Mouse (Mus musculus): Measurements from ENCODE around the gene Gm20716. TPM values are rescaled to one million over a fixed set of nuclear protein-coding genes. Genes with fewer than 3 reads are reported as not detected.
A peak's percentile ranks its signal among the peaks of the same experiment; 100 is the strongest.

The Gm20716 gene
- total and polyA plus RNA-seq, 3 experiments = 24.4 to 29.4 TPM; not detected in 1

GRCm38 (mm10) chr2:168213788-168214397 is 16.3 kb downstream of the Gm20716 start:
- H3K36me3 ChIP-seq (ENCODE audit: control insufficient read depth in 1 of 2, insufficient read depth in 2 of 2, low read length in 2 of 2) = peaks cover 0 to 35% of the 10 kb centered on the region in 2 experiments; a peak in 3 of 4 replicates
- H3K27me3 ChIP-seq (ENCODE audit: control insufficient read depth in 1 of 2, insufficient read depth in 2 of 2, low read length in 2 of 2) = no peaks in the 10 kb centered on the region
- no peak overlapping the region for H3K27ac ChIP-seq (ENCODE audit: control insufficient read depth, low read depth, low read length)
- TF ChIP-seq CTCF (IDR thresholded peaks at IDR 0.05 in 2 of 3, conservative IDR thresholded peaks at IDR 0.05 in 1 of 3; ENCODE audit: control insufficient read depth in 1 of 3, insufficient read depth in 1 of 3, low read depth in 2 of 3, low read length in 3 of 3, poor library complexity in 1 of 3, severe bottlenecking in 1 of 3) (peak in 2 of 3 experiments; percentile 7 to 11; a peak in 1 of 6 replicates), USF2 (IDR thresholded peaks at IDR 0.05; ENCODE audit: borderline replicate concordance in 1 of 2, insufficient read depth in 1 of 2, low read depth in 1 of 2, low read length in 2 of 2) (no peak), ZKSCAN1 (IDR thresholded peaks at IDR 0.05; ENCODE audit: low read depth, low read length) (no peak), GABPA (IDR thresholded peaks at IDR 0.05; ENCODE audit: low read depth, low read length) (no peak), POLR2AphosphoS5 (IDR thresholded peaks at IDR 0.05; ENCODE audit: borderline replicate concordance, low read depth, low read length) (no peak)
- no peaks in the 10 kb centered on the region for H3K9me3 ChIP-seq (replicated peaks; ENCODE audit: insufficient read depth, low read length)
- H3K4me3 ChIP-seq (ENCODE audit: control insufficient read depth in 1 of 2, insufficient read depth in 1 of 2, low read depth in 2 of 2, low read length in 2 of 2) = no peak overlapping the region
- DNase-seq (ENCODE audit: low read depth, low spot score) = no peak
- no peaks in the 10 kb centered on the region for H3K79me2 ChIP-seq (ENCODE audit: control insufficient read depth, insufficient read depth, low read length, poor library complexity)
- H3K9ac ChIP-seq (ENCODE audit: control insufficient read depth, low read depth, low read length, poor library complexity, severe bottlenecking) = no peak overlapping the region
- no peaks in the 10 kb centered on the region for H3K4me1 ChIP-seq (ENCODE audit: control insufficient read depth in 1 of 2, insufficient read depth in 2 of 2, low read length in 2 of 2)

DNA sequence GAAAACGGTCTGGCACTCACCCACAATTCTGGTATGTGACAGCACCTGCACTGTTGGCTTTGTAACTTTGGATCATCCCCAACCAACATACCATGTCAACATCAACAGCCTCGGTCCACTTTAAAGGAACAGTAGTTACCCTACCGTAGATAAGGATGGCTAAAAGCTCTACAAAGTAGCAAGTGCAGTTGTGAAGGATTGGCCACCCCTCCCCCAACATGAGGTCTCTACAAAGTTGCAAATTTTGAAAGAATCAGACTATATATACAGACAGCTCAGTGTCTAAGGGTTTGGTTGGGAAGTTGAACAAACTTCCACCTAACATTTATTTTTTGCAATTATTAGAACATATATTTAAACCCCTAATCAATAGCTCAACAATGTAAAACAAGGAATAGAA is 22.3 kb downstream of the Gm20716 start:
- Histone ChIP-seq H3K9me3 (replicated peaks; ENCODE audit: insufficient read depth, low read length) (no peaks in the 10 kb centered on the region), H3K9ac (ENCODE audit: control insufficient read depth, low read depth, low read length, poor library complexity, severe bottlenecking) (peak overlapping the region; percentile 99), H3K36me3 (ENCODE audit: control insufficient read depth in 1 of 2, insufficient read depth in 2 of 2, low read length in 2 of 2) (peaks cover 27 to 38% of the 10 kb centered on the region in 2 experiments), H3K4me1 (ENCODE audit: control insufficient read depth in 1 of 2, insufficient read depth in 2 of 2, low read length in 2 of 2) (peaks cover 6 to 16% of the 10 kb centered on the region in 2 experiments), H3K4me3 (ENCODE audit: control insufficient read depth in 1 of 2, insufficient read depth in 1 of 2, low read depth in 2 of 2, low read length in 2 of 2) (no peak overlapping the region), H3K27ac (ENCODE audit: control insufficient read depth, low read depth, low read length) (peak overlapping the region; percentile 54), H3K27me3 (ENCODE audit: control insufficient read depth in 1 of 2, insufficient read depth in 2 of 2, low read length in 2 of 2) (no peaks in the 10 kb centered on the region), H3K79me2 (ENCODE audit: control insufficient read depth, insufficient read depth, low read length, poor library complexity) (peaks cover 35% of the 10 kb centered on the region)
- peak; percentile 28 for DNase-seq (ENCODE audit: low read depth, low spot score)
- TF ChIP-seq POLR2AphosphoS2 (IDR thresholded peaks at IDR 0.05; ENCODE audit: low read length) (no peak), KAT2A (conservative IDR thresholded peaks at IDR 0.05; ENCODE audit: low read depth, low read length) (no peak), RCOR1 (IDR thresholded peaks at IDR 0.05; ENCODE audit: low read depth, low read length) (no peak), MAFK (IDR thresholded peaks at IDR 0.05; ENCODE audit: borderline replicate concordance, low read depth, low read length) (no peak), CHD2 (IDR thresholded peaks at IDR 0.05; ENCODE audit: low read length) (no peak), HCFC1 (IDR thresholded peaks at IDR 0.05; ENCODE audit: low read depth, low read length) (no peak), GABPA (IDR thresholded peaks at IDR 0.05; ENCODE audit: low read depth, low read length) (no peak), ZMIZ1 (IDR thresholded peaks at IDR 0.05; ENCODE audit: low read depth, low read length) (no peak), TCF12 (IDR thresholded peaks at IDR 0.05; ENCODE audit: low read depth, low read length) (no peak), ELF1 (IDR thresholded peaks at IDR 0.05; ENCODE audit: low read depth, low read length) (no peak), EP300 (IDR thresholded peaks at IDR 0.05; ENCODE audit: low read depth in 1 of 2, low read length in 2 of 2) (no peak), UBTF (IDR thresholded peaks at IDR 0.05; ENCODE audit: borderline replicate concordance, insufficient read depth, low read depth, low read length) (no peak), POLR2A (IDR thresholded peaks at IDR 0.05; ENCODE audit: control insufficient read depth in 1 of 2, insufficient read depth in 1 of 2, low read depth in 1 of 2, low read length in 2 of 2, poor library complexity in 1 of 2) (no peak)

Measured in MEL (cell line).